ENCODE assay signal across 9 mouse cellular contexts in genomic region chr4:123227707-123228106, GRCm38 (mm10). TPM values are rescaled to one million over a fixed set of nuclear protein-coding genes. Genes with fewer than 3 reads are reported as not detected.
DNase-seq lines count a peak whose midpoint lies in the region; ATAC-seq lines count a peak whose summit lies in the region.
"Had no signal": no experiment of that assay in that cellular context is flagged by ENCODE, and none has a peak within 500 bp of the region (broad histone marks: within the 10 kb centered on the region; RNA-seq: fewer than 3 reads in every experiment).

No protein-coding gene starts in this region.

- H3K4me2 ChIP-seq in liver, embryonic 11.5 days = no peak overlapping the region
- H3K4me2 ChIP-seq in intestine, embryonic 15.5 days (replicated peaks) = no peak overlapping the region
- H3K4me2 ChIP-seq in stomach, embryonic 14.5 days (replicated peaks; ENCODE audit: low read depth, low read length) = no peak overlapping the region
- no peak overlapping the region for H3K4me2 ChIP-seq in forebrain, embryonic 16.5 days (ENCODE audit: low read length)

- 40% methylated on average over 4 of the region's 4 CpGs for WGBS in liver, embryonic 11.5 days
- 34% methylated on average over 4 of the region's 4 CpGs for whole genome bisulfite sequencing in intestine, embryonic 15.5 days
- WGBS in stomach, embryonic 14.5 days = 25% methylated on average over 4 of the region's 4 CpGs
- 53% methylated on average over 4 of the region's 4 CpGs for WGBS in forebrain, embryonic 16.5 days

- H3K27me3 ChIP-seq in liver, embryonic 11.5 days (replicated peaks; ENCODE audit: control insufficient read depth, insufficient read depth, low read length) = peaks cover 8% of the 10 kb centered on the region
- no peaks in the 10 kb centered on the region; the same call in 1 of the 2 replicates for H3K27me3 ChIP-seq in intestine, embryonic 15.5 days (replicated peaks)
- H3K27me3 ChIP-seq in stomach, embryonic 14.5 days (ENCODE audit: control insufficient read depth, insufficient read depth, low read length) = no peaks in the 10 kb centered on the region
- peaks cover 7% of the 10 kb centered on the region for H3K27me3 ChIP-seq in forebrain, embryonic 16.5 days (replicated peaks; ENCODE audit: control insufficient read depth, insufficient read depth, low read length)

- H3K4me3 ChIP-seq in liver, embryonic 11.5 days (ENCODE audit: low read depth, low read length) = no peak overlapping the region
- H3K4me3 ChIP-seq in intestine, embryonic 15.5 days (replicated peaks) = no peak overlapping the region
- no peak overlapping the region for H3K4me3 ChIP-seq in stomach, embryonic 14.5 days (ENCODE audit: low read depth, low read length)
- no peak overlapping the region for H3K4me3 ChIP-seq in forebrain, embryonic 16.5 days (replicated peaks; ENCODE audit: low read length)

- peaks cover 3% of the 10 kb centered on the region; the same call in 1 of the 2 replicates for H3K4me1 ChIP-seq in liver, embryonic 11.5 days (replicated peaks; ENCODE audit: control insufficient read depth, insufficient read depth, low read length)
- peaks cover 36% of the 10 kb centered on the region for H3K4me1 ChIP-seq in intestine, embryonic 15.5 days (replicated peaks)
- peaks cover 25% of the 10 kb centered on the region for H3K4me1 ChIP-seq in stomach, embryonic 14.5 days (ENCODE audit: control insufficient read depth, insufficient read depth, low read length)
- no peaks in the 10 kb centered on the region for H3K4me1 ChIP-seq in forebrain, embryonic 16.5 days (replicated peaks; ENCODE audit: control insufficient read depth, insufficient read depth, low read length)

- H3K9ac ChIP-seq in liver, embryonic 11.5 days (ENCODE audit: low read depth, low read length) = no peak overlapping the region
- H3K9ac ChIP-seq in intestine, embryonic 15.5 days = no peak overlapping the region
- no peak overlapping the region for H3K9ac ChIP-seq in stomach, embryonic 14.5 days (replicated peaks; ENCODE audit: low read depth, low read length)
- H3K9ac ChIP-seq in forebrain, embryonic 16.5 days (replicated peaks; ENCODE audit: low read depth, low read length) = no peak overlapping the region

- H3K27ac ChIP-seq in liver, embryonic 11.5 days (ENCODE audit: low read depth, low read length) = no peak overlapping the region
- H3K27ac ChIP-seq in intestine, embryonic 15.5 days = peak overlapping the region; percentile 45
- peak overlapping the region; percentile 58; the same call in 1 of the 2 replicates for H3K27ac ChIP-seq in stomach, embryonic 14.5 days (ENCODE audit: low read length)
- no peak overlapping the region for H3K27ac ChIP-seq in forebrain, embryonic 16.5 days (ENCODE audit: low read length)

- H3K36me3 ChIP-seq in liver, embryonic 11.5 days (ENCODE audit: control insufficient read depth, insufficient read depth, low read length) = no peaks in the 10 kb centered on the region
- no peaks in the 10 kb centered on the region for H3K36me3 ChIP-seq in intestine, embryonic 15.5 days
- no peaks in the 10 kb centered on the region for H3K36me3 ChIP-seq in stomach, embryonic 14.5 days (ENCODE audit: control insufficient read depth, insufficient read depth, low read length)
- H3K36me3 ChIP-seq in forebrain, embryonic 16.5 days (ENCODE audit: control insufficient read depth, insufficient read depth) = no peaks in the 10 kb centered on the region

- no peak for ATAC-seq in liver, embryonic 11.5 days (replicated peaks; ENCODE audit: low FRiP score)
- ATAC-seq in intestine, embryonic 15.5 days = peak; percentile 71
- peak; percentile 36; the same call in 1 of the 2 replicates for ATAC-seq in stomach, embryonic 14.5 days (ENCODE audit: insufficient number of reproducible peaks, insufficient read depth, low FRiP score, low read depth)
- no peak for ATAC-seq in inflammation-experienced regulatory T-cells, adult 6 months
- ATAC-seq in forebrain, embryonic 16.5 days = no peak

- peak; percentile 33 for DNase-seq in adrenal gland, postnatal 10 days
- DNase-seq in adrenal gland, postnatal 4 days (ENCODE audit: low spot score in 2 of 2) = no peak
- DNase-seq in liver = peak; percentile 13
- DNase-seq in liver, embryonic 11.5 days (ENCODE audit: low spot score) = no peak

- H3K9me3 ChIP-seq in liver, embryonic 11.5 days (ENCODE audit: control insufficient read depth, low read length) = no peaks in the 10 kb centered on the region
- no peaks in the 10 kb centered on the region for H3K9me3 ChIP-seq in intestine, embryonic 15.5 days
- H3K9me3 ChIP-seq in stomach, embryonic 14.5 days (ENCODE audit: control insufficient read depth, low read depth, low read length) = no peaks in the 10 kb centered on the region
- no peaks in the 10 kb centered on the region for H3K9me3 ChIP-seq in forebrain, embryonic 16.5 days (ENCODE audit: control insufficient read depth, low read length)

RNA-seq across cellular contexts. Expression of gene Heyl, which starts 5.6 kb away (rescaled TPM):
- total RNA-seq in adrenal gland, postnatal 10 days (2021) = 10 to 100 TPM; 19.5 to 21.0 TPM
- 10 to 100 TPM; 12.4 to 17.6 TPM for total RNA-seq in adrenal gland, postnatal 4 days (2021)
- 2.4 and 2.5 TPM in 2 replicates for polyA plus RNA-seq in liver, embryonic 11.5 days (2014; fragmentation: Nextera tagmentation; extraction: Ambion mirVana)
- polyA plus RNA-seq in intestine, embryonic 15.5 days (2015; fragmentation: Nextera tagmentation; extraction: Ambion mirVana) = 13.7 and 13.9 TPM in 2 replicates
- polyA plus RNA-seq in stomach, embryonic 14.5 days (2014; fragmentation: Nextera tagmentation; extraction: Ambion mirVana) = 20.6 and 21.2 TPM in 2 replicates
- under 1 TPM in 1 of 3 experiments, not detected in 2; 0.10 TPM for polyA plus RNA-seq in inflammation-experienced regulatory T-cells, adult 6 months (2017; shearing (Covaris generic))
- 4.5 and 5.3 TPM in 2 replicates for polyA plus RNA-seq in forebrain, embryonic 16.5 days (2015; fragmentation: Nextera tagmentation; extraction: Ambion mirVana)

RNA-seq across cellular contexts. Expression of gene Nt5c1a, which starts 26.4 kb away (rescaled TPM):
- 10 to 100 TPM; 13.2 to 21.7 TPM for total RNA-seq in adrenal gland, postnatal 10 days (2021)
- 10 to 100 TPM; 15.3 to 15.7 TPM for total RNA-seq in adrenal gland, postnatal 4 days (2021)
- polyA plus RNA-seq in liver, embryonic 11.5 days (2014; fragmentation: Nextera tagmentation; extraction: Ambion mirVana) = not detected in 2 replicates
- polyA plus RNA-seq in intestine, embryonic 15.5 days (2015; fragmentation: Nextera tagmentation; extraction: Ambion mirVana) = not detected in 2 replicates
- not detected in 2 replicates for polyA plus RNA-seq in stomach, embryonic 14.5 days (2014; fragmentation: Nextera tagmentation; extraction: Ambion mirVana)
- not detected for polyA plus RNA-seq in inflammation-experienced regulatory T-cells, adult 6 months (2017; shearing (Covaris generic))
- polyA plus RNA-seq in forebrain, embryonic 16.5 days (2015; fragmentation: Nextera tagmentation; extraction: Ambion mirVana) = not detected in 2 replicates
- polyA plus RNA-seq: limb, embryonic 11.5 days had no signal

RNA-seq across cellular contexts. Expression of gene Pabpc4, which starts 34.4 kb away (rescaled TPM):
- 100 to 1,000 TPM; 102 to 143 TPM for total RNA-seq in adrenal gland, postnatal 10 days (2021)
- total RNA-seq in adrenal gland, postnatal 4 days (2021) = 100 to 1,000 TPM; 104 to 119 TPM
- 119 and 147 TPM in 2 replicates for polyA plus RNA-seq in liver, embryonic 11.5 days (2014; fragmentation: Nextera tagmentation; extraction: Ambion mirVana)
- polyA plus RNA-seq in intestine, embryonic 15.5 days (2015; fragmentation: Nextera tagmentation; extraction: Ambion mirVana) = 40.7 and 48.7 TPM in 2 replicates
- polyA plus RNA-seq in stomach, embryonic 14.5 days (2014; fragmentation: Nextera tagmentation; extraction: Ambion mirVana) = 56.2 and 57.2 TPM in 2 replicates
- 10 to 100 TPM; 13.5 to 18.7 (median 14.7) TPM for polyA plus RNA-seq in inflammation-experienced regulatory T-cells, adult 6 months (2017; shearing (Covaris generic))
- polyA plus RNA-seq in forebrain, embryonic 16.5 days (2015; fragmentation: Nextera tagmentation; extraction: Ambion mirVana) = 28.5 and 34.5 TPM in 2 replicates

RNA-seq across cellular contexts. Expression of gene Hpcal4, which starts 44.7 kb away (rescaled TPM):
- 1 to 10 TPM; 5.0 to 10.0 TPM for total RNA-seq in adrenal gland, postnatal 10 days (2021)
- 1 to 10 TPM; 3.1 to 5.5 TPM for total RNA-seq in adrenal gland, postnatal 4 days (2021)
- 0.32 and 0.48 TPM in 2 replicates for polyA plus RNA-seq in liver, embryonic 11.5 days (2014; fragmentation: Nextera tagmentation; extraction: Ambion mirVana)
- 3.9 and 4.5 TPM in 2 replicates for polyA plus RNA-seq in intestine, embryonic 15.5 days (2015; fragmentation: Nextera tagmentation; extraction: Ambion mirVana)
- 5.5 and 6.1 TPM in 2 replicates for polyA plus RNA-seq in stomach, embryonic 14.5 days (2014; fragmentation: Nextera tagmentation; extraction: Ambion mirVana)
- polyA plus RNA-seq in inflammation-experienced regulatory T-cells, adult 6 months (2017; shearing (Covaris generic)) = not detected
- polyA plus RNA-seq in forebrain, embryonic 16.5 days (2015; fragmentation: Nextera tagmentation; extraction: Ambion mirVana) = 30.6 and 55.7 TPM in 2 replicates

Comparison
In these comparisons a context has a peak if more than half of its experiments do, and no peak if none do; other contexts are left out.
1. DNase-seq: peak in adrenal gland, postnatal 10 days (single experiment) and liver (single experiment); none in adrenal gland, postnatal 4 days (0 of 2) and liver, embryonic 11.5 days (single experiment).
2. ATAC-seq: peak in intestine, embryonic 15.5 days (single experiment) and stomach, embryonic 14.5 days (single experiment); none in liver, embryonic 11.5 days (single experiment), inflammation-experienced regulatory T-cells, adult 6 months (single experiment) and forebrain, embryonic 16.5 days (single experiment).
3. H3K27ac ChIP-seq: peak in intestine, embryonic 15.5 days (single experiment) and stomach, embryonic 14.5 days (single experiment); none in liver, embryonic 11.5 days (single experiment) and forebrain, embryonic 16.5 days (single experiment).